Mouse (Mus musculus): ENCODE results near the gene Tmem200a. TPM values are rescaled to one million over a fixed set of nuclear protein-coding genes. Genes with fewer than 3 reads are reported as not detected.
A peak's percentile ranks its signal among the peaks of the same experiment; 100 is the strongest.

The Tmem200a gene
- polyA plus RNA-seq, 1 experiment: 0.41 TPM

- 29% methylated on average over 3 of the region's 3 CpGs for WGBS
- Histone ChIP-seq H3K36me3 (ENCODE audit: control insufficient read depth, insufficient read depth, low read length) (no peaks in the 10 kb centered on the region), H3K27me3 (replicated peaks; ENCODE audit: control insufficient read depth, insufficient read depth, low read length) (no peaks in the 10 kb centered on the region), H3K4me3 (ENCODE audit: insufficient read depth, low read depth, low read length) (no peak overlapping the region), H3K27ac (ENCODE audit: insufficient read depth, low read depth, low read length) (no peak overlapping the region), H3K4me1 (ENCODE audit: control insufficient read depth, insufficient read depth, low read length) (no peaks in the 10 kb centered on the region)
- no peak for DNase-seq
- TF ChIP-seq POLR2A (IDR thresholded peaks at IDR 0.05; ENCODE audit: low read depth, low read length) (no peak), CTCF (conservative IDR thresholded peaks at IDR 0.05; ENCODE audit: insufficient read depth, insufficient read length, low read depth, low read length) (no peak)
These were observed 60.1 kb downstream of the Tmem200a start for GRCm38 (mm10) chr10:26018740-26019139.

- DNase-seq: no peak
- H3K4me1 ChIP-seq (ENCODE audit: control insufficient read depth, insufficient read depth, low read length): no peaks in the 10 kb centered on the region
- TF ChIP-seq CTCF (conservative IDR thresholded peaks at IDR 0.05; ENCODE audit: insufficient read depth, insufficient read length, low read depth, low read length) (no peak), POLR2A (IDR thresholded peaks at IDR 0.05; ENCODE audit: low read depth, low read length) (no peak)
- H3K4me3 ChIP-seq (ENCODE audit: insufficient read depth, low read depth, low read length): no peak overlapping the region
- no peaks in the 10 kb centered on the region for H3K27me3 ChIP-seq (replicated peaks; ENCODE audit: control insufficient read depth, insufficient read depth, low read length)
- H3K27ac ChIP-seq (ENCODE audit: insufficient read depth, low read depth, low read length): no peak overlapping the region
- no peaks in the 10 kb centered on the region for H3K36me3 ChIP-seq (ENCODE audit: control insufficient read depth, insufficient read depth, low read length)
- WGBS: 67% methylated on average over 1 of the region's 1 CpGs
These were observed 64.6 kb downstream of the Tmem200a start for GRCm38 (mm10) chr10:26014298-26014697.

GRCm38 (mm10) chr10:26008948-26009347 lies 69.9 kb downstream of the Tmem200a start:
- H3K4me1 ChIP-seq (ENCODE audit: control insufficient read depth, insufficient read depth, low read length): no peaks in the 10 kb centered on the region
- peak; percentile 19 for DNase-seq
- H3K27ac ChIP-seq (ENCODE audit: insufficient read depth, low read depth, low read length): no peak overlapping the region
- WGBS: 47% methylated on average over 5 of the region's 5 CpGs
- no peak for TF ChIP-seq POLR2A (IDR thresholded peaks at IDR 0.05; ENCODE audit: low read depth, low read length)
- no peak for TF ChIP-seq CTCF (conservative IDR thresholded peaks at IDR 0.05; ENCODE audit: insufficient read depth, insufficient read length, low read depth, low read length)
- H3K4me3 ChIP-seq (ENCODE audit: insufficient read depth, low read depth, low read length): no peak overlapping the region
- H3K27me3 ChIP-seq (replicated peaks; ENCODE audit: control insufficient read depth, insufficient read depth, low read length): no peaks in the 10 kb centered on the region
- no peaks in the 10 kb centered on the region for H3K36me3 ChIP-seq (ENCODE audit: control insufficient read depth, insufficient read depth, low read length)

- Histone ChIP-seq H3K4me3 (ENCODE audit: insufficient read depth, low read depth, low read length) (no peak overlapping the region), H3K36me3 (ENCODE audit: control insufficient read depth, insufficient read depth, low read length) (no peaks in the 10 kb centered on the region), H3K4me1 (ENCODE audit: control insufficient read depth, insufficient read depth, low read length) (no peaks in the 10 kb centered on the region), H3K27me3 (replicated peaks; ENCODE audit: control insufficient read depth, insufficient read depth, low read length) (no peaks in the 10 kb centered on the region), H3K27ac (ENCODE audit: insufficient read depth, low read depth, low read length) (no peak overlapping the region)
- no peak for DNase-seq
- WGBS: 89% methylated on average over 6 of the region's 6 CpGs
- TF ChIP-seq CTCF (conservative IDR thresholded peaks at IDR 0.05; ENCODE audit: insufficient read depth, insufficient read length, low read depth, low read length): no peak
- no peak for TF ChIP-seq POLR2A (IDR thresholded peaks at IDR 0.05; ENCODE audit: low read depth, low read length)
These were observed 73.4 kb downstream of the Tmem200a start for GRCm38 (mm10) chr10:26005471-26005870.

- no peak for TF ChIP-seq CTCF (conservative IDR thresholded peaks at IDR 0.05; ENCODE audit: insufficient read depth, insufficient read length, low read depth, low read length)
- no peak for TF ChIP-seq POLR2A (IDR thresholded peaks at IDR 0.05; ENCODE audit: low read depth, low read length)
- 88% methylated on average over 2 of the region's 2 CpGs for WGBS
- H3K27ac ChIP-seq (ENCODE audit: insufficient read depth, low read depth, low read length): no peak overlapping the region
- H3K4me3 ChIP-seq (ENCODE audit: insufficient read depth, low read depth, low read length): no peak overlapping the region
- H3K4me1 ChIP-seq (ENCODE audit: control insufficient read depth, insufficient read depth, low read length): no peaks in the 10 kb centered on the region
- H3K27me3 ChIP-seq (replicated peaks; ENCODE audit: control insufficient read depth, insufficient read depth, low read length): no peaks in the 10 kb centered on the region
- no peaks in the 10 kb centered on the region for H3K36me3 ChIP-seq (ENCODE audit: control insufficient read depth, insufficient read depth, low read length)
- DNase-seq: no peak
These were observed 78.0 kb downstream of the Tmem200a start for GRCm38 (mm10) chr10:26000893-26001292.

- DNase-seq: no peak
- 77% methylated on average over 5 of the region's 5 CpGs for WGBS
- TF ChIP-seq CTCF (conservative IDR thresholded peaks at IDR 0.05; ENCODE audit: insufficient read depth, insufficient read length, low read depth, low read length) (no peak), POLR2A (IDR thresholded peaks at IDR 0.05; ENCODE audit: low read depth, low read length) (no peak)
These were observed 79.4 kb downstream of the Tmem200a start for GRCm38 (mm10) chr10:25999291-25999930.

GRCm38 (mm10) chr10:25984056-25984455 lies 94.8 kb downstream of the Tmem200a start:
- Histone ChIP-seq H3K4me1 (ENCODE audit: control insufficient read depth, insufficient read depth, low read length) (no peaks in the 10 kb centered on the region), H3K27ac (ENCODE audit: insufficient read depth, low read depth, low read length) (no peak overlapping the region), H3K36me3 (ENCODE audit: control insufficient read depth, insufficient read depth, low read length) (no peaks in the 10 kb centered on the region), H3K27me3 (replicated peaks; ENCODE audit: control insufficient read depth, insufficient read depth, low read length) (no peaks in the 10 kb centered on the region), H3K4me3 (ENCODE audit: insufficient read depth, low read depth, low read length) (no peak overlapping the region)
- 86% methylated on average over 2 of the region's 2 CpGs for WGBS
- no peak for DNase-seq
- TF ChIP-seq CTCF (conservative IDR thresholded peaks at IDR 0.05; ENCODE audit: insufficient read depth, insufficient read length, low read depth, low read length) (no peak), POLR2A (IDR thresholded peaks at IDR 0.05; ENCODE audit: low read depth, low read length) (no peak)

More at GRCm38 (mm10) chr10:25999291-25999930, 79.4 kb downstream of the Tmem200a start:
- H3K27ac ChIP-seq (ENCODE audit: insufficient read depth, low read depth, low read length): no peak overlapping the region
- no peaks in the 10 kb centered on the region for H3K27me3 ChIP-seq (replicated peaks; ENCODE audit: control insufficient read depth, insufficient read depth, low read length)
- no peak overlapping the region for H3K4me3 ChIP-seq (ENCODE audit: insufficient read depth, low read depth, low read length)
- no peaks in the 10 kb centered on the region for H3K36me3 ChIP-seq (ENCODE audit: control insufficient read depth, insufficient read depth, low read length)
- no peaks in the 10 kb centered on the region for H3K4me1 ChIP-seq (ENCODE audit: control insufficient read depth, insufficient read depth, low read length)
